Mouse (Mus musculus): ENCODE results near the gene Haus3. TPM values are rescaled to one million over a fixed set of nuclear protein-coding genes. Genes with fewer than 3 reads are reported as not detected.

The Haus3 gene
- polyA plus RNA-seq, 1 experiment: 3.0 TPM

GRCm38 (mm10) chr5:34202006-34202405 is 32.7 kb upstream of the Haus3 start:
- Histone ChIP-seq H3K4me3 (no peak overlapping the region), H3ac (ENCODE audit: control insufficient read depth, insufficient read length) (no peak overlapping the region), H3K79me2 (ENCODE audit: control insufficient read depth, insufficient read depth) (no peaks in the 10 kb centered on the region), H3K4me2 (ENCODE audit: low read depth) (no peak overlapping the region), H3K36me3 (ENCODE audit: control insufficient read depth, insufficient read depth) (no peaks in the 10 kb centered on the region), H3K27me3 (ENCODE audit: control insufficient read depth, insufficient read depth, insufficient read length) (peaks cover 16% of the 10 kb centered on the region)
- TF ChIP-seq REST (IDR thresholded peaks at IDR 0.05; ENCODE audit: insufficient read depth, insufficient read length) (no peak), MAX (IDR thresholded peaks at IDR 0.05; ENCODE audit: low read depth) (no peak), SRF (IDR thresholded peaks at IDR 0.05; ENCODE audit: control insufficient read depth, insufficient read length, low read depth) (no peak), POLR2A (IDR thresholded peaks at IDR 0.05; ENCODE audit: insufficient read length, low read depth) (no peak), MYOD1 (IDR thresholded peaks at IDR 0.05; ENCODE audit: control insufficient read depth in 1 of 3, insufficient read length in 2 of 3, low read depth in 2 of 3) (no peak), POLR2AphosphoS2 (IDR thresholded peaks at IDR 0.05; ENCODE audit: insufficient read length, low read depth) (no peak), MYOG (IDR thresholded peaks at IDR 0.05; ENCODE audit: control insufficient read depth in 1 of 3, insufficient read depth in 1 of 3, insufficient read length in 2 of 3, low read depth in 2 of 3) (no peak), TCF12 (IDR thresholded peaks at IDR 0.05; ENCODE audit: insufficient read depth, poor library complexity, severe bottlenecking) (no peak), CEBPB (IDR thresholded peaks at IDR 0.05; ENCODE audit: insufficient read depth, poor library complexity, severe bottlenecking) (no peak), E2F4 (IDR thresholded peaks at IDR 0.05; ENCODE audit: insufficient read depth) (no peak), TCF3 (IDR thresholded peaks at IDR 0.05; ENCODE audit: insufficient read length, low read depth) (no peak), USF1 (IDR thresholded peaks at IDR 0.05; ENCODE audit: low read depth) (no peak)

DNA sequence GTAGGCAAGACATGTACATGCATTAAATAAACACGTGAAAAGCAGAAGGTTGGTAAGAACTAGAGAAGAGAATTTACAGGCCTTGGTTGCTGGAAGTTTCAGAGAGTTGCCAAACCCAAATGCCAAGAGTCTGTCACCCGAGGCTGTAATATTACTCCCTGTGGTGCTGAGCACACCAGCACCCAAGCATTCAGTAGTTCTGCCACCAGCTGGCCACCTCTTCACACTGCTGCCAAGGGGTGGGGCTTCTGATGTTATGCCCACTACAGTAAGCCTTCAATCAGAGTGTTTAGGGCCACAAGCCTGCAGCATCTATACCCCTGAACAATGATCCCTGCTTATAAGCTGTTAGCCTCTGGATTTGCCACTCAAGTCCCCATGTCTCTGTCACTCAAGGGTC is 32.1 kb upstream of the Haus3 start:
- Histone ChIP-seq H3K79me2 (ENCODE audit: control insufficient read depth, insufficient read depth) (no peaks in the 10 kb centered on the region), H3K4me2 (ENCODE audit: low read depth) (peak overlapping the region; percentile 47), H3K4me3 (no peak overlapping the region), H3K27me3 (ENCODE audit: control insufficient read depth, insufficient read depth, insufficient read length) (peaks cover 21% of the 10 kb centered on the region), H3ac (ENCODE audit: control insufficient read depth, insufficient read length) (no peak overlapping the region), H3K36me3 (ENCODE audit: control insufficient read depth, insufficient read depth) (no peaks in the 10 kb centered on the region)
- TF ChIP-seq USF1 (IDR thresholded peaks at IDR 0.05; ENCODE audit: low read depth) (no peak), MYOG (IDR thresholded peaks at IDR 0.05; ENCODE audit: control insufficient read depth in 1 of 3, insufficient read depth in 1 of 3, insufficient read length in 2 of 3, low read depth in 2 of 3) (peak in 1 of 3 experiments; percentile 36), CEBPB (IDR thresholded peaks at IDR 0.05; ENCODE audit: insufficient read depth, poor library complexity, severe bottlenecking) (no peak), MYOD1 (IDR thresholded peaks at IDR 0.05; ENCODE audit: control insufficient read depth in 1 of 3, insufficient read length in 2 of 3, low read depth in 2 of 3) (peak in 2 of 3 experiments; percentile 32 to 54), E2F4 (IDR thresholded peaks at IDR 0.05; ENCODE audit: insufficient read depth) (no peak), MAX (IDR thresholded peaks at IDR 0.05; ENCODE audit: low read depth) (no peak), TCF3 (IDR thresholded peaks at IDR 0.05; ENCODE audit: insufficient read length, low read depth) (no peak), TCF12 (IDR thresholded peaks at IDR 0.05; ENCODE audit: insufficient read depth, poor library complexity, severe bottlenecking) (no peak), POLR2AphosphoS2 (IDR thresholded peaks at IDR 0.05; ENCODE audit: insufficient read length, low read depth) (no peak), SRF (IDR thresholded peaks at IDR 0.05; ENCODE audit: control insufficient read depth, insufficient read length, low read depth) (no peak)

DNA sequence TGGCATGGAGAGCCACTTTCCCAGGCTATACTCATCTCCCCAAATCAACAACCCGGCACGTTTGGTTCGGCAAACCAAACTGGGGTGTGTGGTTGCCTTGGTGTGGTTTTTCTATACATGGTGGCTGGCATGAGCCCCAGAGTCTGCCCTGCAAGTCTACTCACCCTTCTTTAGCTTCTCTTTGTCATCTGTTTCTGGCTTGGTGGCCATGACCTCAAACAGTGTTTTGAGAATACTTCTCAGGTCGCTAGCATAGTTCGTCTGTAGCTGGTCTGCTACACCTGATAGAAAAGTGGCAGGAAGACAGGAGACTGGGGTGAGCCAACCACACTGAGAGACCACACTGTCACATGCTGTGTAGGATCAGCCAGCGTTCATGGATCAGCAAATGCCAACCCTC is 29.3 kb upstream of the Haus3 start:
- no peak for TF ChIP-seq POLR2AphosphoS2 (IDR thresholded peaks at IDR 0.05; ENCODE audit: insufficient read length, low read depth)
- TF ChIP-seq MAX (IDR thresholded peaks at IDR 0.05; ENCODE audit: low read depth): no peak
- TF ChIP-seq CEBPB (IDR thresholded peaks at IDR 0.05; ENCODE audit: insufficient read depth, poor library complexity, severe bottlenecking): no peak
- no peak for TF ChIP-seq MYOD1 (IDR thresholded peaks at IDR 0.05; ENCODE audit: control insufficient read depth in 1 of 3, insufficient read length in 2 of 3, low read depth in 2 of 3)
- no peak for TF ChIP-seq TCF3 (IDR thresholded peaks at IDR 0.05; ENCODE audit: insufficient read length, low read depth)
- no peak for TF ChIP-seq REST (IDR thresholded peaks at IDR 0.05; ENCODE audit: insufficient read depth, insufficient read length)
- TF ChIP-seq TCF12 (IDR thresholded peaks at IDR 0.05; ENCODE audit: insufficient read depth, poor library complexity, severe bottlenecking): no peak
- no peak for TF ChIP-seq E2F4 (IDR thresholded peaks at IDR 0.05; ENCODE audit: insufficient read depth)
- no peak for TF ChIP-seq MYOG (IDR thresholded peaks at IDR 0.05; ENCODE audit: control insufficient read depth in 1 of 3, insufficient read depth in 1 of 3, insufficient read length in 2 of 3, low read depth in 2 of 3)
- TF ChIP-seq SRF (IDR thresholded peaks at IDR 0.05; ENCODE audit: control insufficient read depth, insufficient read length, low read depth): no peak
- no peak for TF ChIP-seq POLR2A (IDR thresholded peaks at IDR 0.05; ENCODE audit: insufficient read length, low read depth)
- TF ChIP-seq USF1 (IDR thresholded peaks at IDR 0.05; ENCODE audit: low read depth): no peak
- peaks cover 22% of the 10 kb centered on the region for H3K27me3 ChIP-seq (ENCODE audit: control insufficient read depth, insufficient read depth, insufficient read length)
- no peaks in the 10 kb centered on the region for H3K79me2 ChIP-seq (ENCODE audit: control insufficient read depth, insufficient read depth)
- no peak overlapping the region for H3K4me3 ChIP-seq
- no peak overlapping the region for H3K4me2 ChIP-seq (ENCODE audit: low read depth)
- H3ac ChIP-seq (ENCODE audit: control insufficient read depth, insufficient read length): no peak overlapping the region
- H3K36me3 ChIP-seq (ENCODE audit: control insufficient read depth, insufficient read depth): no peaks in the 10 kb centered on the region

- H3K36me3 ChIP-seq (ENCODE audit: control insufficient read depth, insufficient read depth): no peaks in the 10 kb centered on the region
- no peak overlapping the region for H3ac ChIP-seq (ENCODE audit: control insufficient read depth, insufficient read length)
- no peak overlapping the region for H3K4me3 ChIP-seq
- peaks cover 22% of the 10 kb centered on the region for H3K27me3 ChIP-seq (ENCODE audit: control insufficient read depth, insufficient read depth, insufficient read length)
- no peak overlapping the region for H3K4me2 ChIP-seq (ENCODE audit: low read depth)
- no peaks in the 10 kb centered on the region for H3K79me2 ChIP-seq (ENCODE audit: control insufficient read depth, insufficient read depth)
- TF ChIP-seq MAX (IDR thresholded peaks at IDR 0.05; ENCODE audit: low read depth) (no peak), SRF (IDR thresholded peaks at IDR 0.05; ENCODE audit: control insufficient read depth, insufficient read length, low read depth) (no peak), TCF3 (IDR thresholded peaks at IDR 0.05; ENCODE audit: insufficient read length, low read depth) (no peak), MYOG (IDR thresholded peaks at IDR 0.05; ENCODE audit: control insufficient read depth in 1 of 3, insufficient read depth in 1 of 3, insufficient read length in 2 of 3, low read depth in 2 of 3) (no peak), USF1 (IDR thresholded peaks at IDR 0.05; ENCODE audit: low read depth) (no peak), MYOD1 (IDR thresholded peaks at IDR 0.05; ENCODE audit: control insufficient read depth in 1 of 3, insufficient read length in 2 of 3, low read depth in 2 of 3) (no peak), E2F4 (IDR thresholded peaks at IDR 0.05; ENCODE audit: insufficient read depth) (no peak), POLR2AphosphoS2 (IDR thresholded peaks at IDR 0.05; ENCODE audit: insufficient read length, low read depth) (no peak), POLR2A (IDR thresholded peaks at IDR 0.05; ENCODE audit: insufficient read length, low read depth) (no peak), TCF12 (IDR thresholded peaks at IDR 0.05; ENCODE audit: insufficient read depth, poor library complexity, severe bottlenecking) (no peak)
Observed at GRCm38 (mm10) chr5:34197243-34197642, 27.9 kb upstream of the Haus3 start.
